Mouse (Mus musculus) thymus, postnatal 4 days (tissue): ENCODE measurements around the gene Pxk.
A peak's percentile ranks its signal among the peaks of the same experiment; 100 is the strongest.

ENCODE experiments used
- DNase-seq: peaks from one replicate; pipeline ENCODE4 v3.0.0; 2021

Gene Pxk

GRCm38 (mm10) chr14:8148842-8149241 lies 50.8 kb downstream of the Pxk start:
- DNase-seq: no peak

GRCm38 (mm10) chr14:8151757-8152156 lies 53.7 kb downstream of the Pxk start:
- DNase-seq: no peak

- DNase-seq: no peak
Measured at GRCm38 (mm10) chr14:8154072-8154471, 56.1 kb downstream of the Pxk start.

- DNase-seq: no peak
Measured at GRCm38 (mm10) chr14:8156947-8157346, 58.9 kb downstream of the Pxk start.

- no peak for DNase-seq
Measured at GRCm38 (mm10) chr14:8158721-8159120, 60.7 kb downstream of the Pxk start.

GRCm38 (mm10) chr14:8159141-8159540 lies 61.1 kb downstream of the Pxk start:
- no peak for DNase-seq

GRCm38 (mm10) chr14:8161777-8162176 lies 63.8 kb downstream of the Pxk start:
- DNase-seq: peak; percentile 73

- no peak for DNase-seq
Measured at GRCm38 (mm10) chr14:8164463-8164862, 66.5 kb downstream of the Pxk start.

- peak; percentile 99 for DNase-seq
Measured at GRCm38 (mm10) chr14:8172507-8173410, 74.7 kb downstream of the Pxk start, which contains the start of gene Pdhb. Pdhb (minus strand) TSS chr14:8173025.

GRCm38 (mm10) chr14:8173542-8174250 lies 75.7 kb downstream of the Pxk start:
- DNase-seq: peak; percentile 63

- no peak for DNase-seq
Measured at GRCm38 (mm10) chr14:8174634-8175033, 76.6 kb downstream of the Pxk start.

- DNase-seq: no peak
Measured at GRCm38 (mm10) chr14:8176251-8176650, 78.2 kb downstream of the Pxk start.

GRCm38 (mm10) chr14:8180371-8181035 lies 82.5 kb downstream of the Pxk start:
- DNase-seq: no peak

- DNase-seq: peak; percentile 20
Measured at GRCm38 (mm10) chr14:8183330-8183729, 85.3 kb downstream of the Pxk start.

GRCm38 (mm10) chr14:8186278-8187045 lies 88.5 kb downstream of the Pxk start:
- DNase-seq: no peak

- no peak for DNase-seq
Measured at GRCm38 (mm10) chr14:8190556-8190955, 92.5 kb downstream of the Pxk start.

- no peak for DNase-seq
Measured at GRCm38 (mm10) chr14:8191331-8191965, 93.4 kb downstream of the Pxk start.

- DNase-seq: no peak
Measured at GRCm38 (mm10) chr14:8192727-8193126, 94.7 kb downstream of the Pxk start.

GRCm38 (mm10) chr14:8200769-8201168 lies 102.8 kb downstream of the Pxk start:
- no peak for DNase-seq

- DNase-seq: no peak
Measured at GRCm38 (mm10) chr14:8201715-8202114, 103.7 kb downstream of the Pxk start.

GRCm38 (mm10) chr14:8206179-8206910 lies 108.3 kb downstream of the Pxk start:
- DNase-seq: no peak
